Mouse (Mus musculus) 3T3-L1 (cell line): ENCODE measurements around the gene Gas6.
A peak's percentile ranks its signal among the peaks of the same experiment; 100 is the strongest.

Experiments used
- DNase-seq: peaks from one replicate; pipeline ENCODE4 v3.0.0-alpha.2; 2015; ENCODE audit warnings: low read depth, low spot score

Gas6 gene

DNA sequence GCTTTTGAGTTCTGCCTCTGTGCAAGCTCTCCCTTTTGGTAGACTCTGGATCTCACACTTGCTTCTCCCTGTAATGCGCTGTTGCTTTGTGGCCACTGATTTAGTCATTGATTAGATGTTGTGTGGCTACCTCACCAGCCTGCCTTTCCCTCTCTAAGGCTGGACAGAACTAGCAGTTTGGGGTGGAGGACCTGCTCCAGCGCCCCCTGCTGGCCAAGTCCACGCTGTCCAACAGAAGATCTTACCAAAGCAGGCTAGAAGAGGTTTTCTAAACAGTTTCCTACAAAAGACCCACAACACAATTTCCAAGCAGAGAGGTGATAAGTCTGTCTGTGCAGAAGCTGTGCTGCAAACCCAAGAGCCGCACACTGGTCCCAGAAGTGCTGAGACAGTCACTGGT, 32.4 kb downstream of the Gas6 start:
- DNase-seq = peak; percentile 74

DNA sequence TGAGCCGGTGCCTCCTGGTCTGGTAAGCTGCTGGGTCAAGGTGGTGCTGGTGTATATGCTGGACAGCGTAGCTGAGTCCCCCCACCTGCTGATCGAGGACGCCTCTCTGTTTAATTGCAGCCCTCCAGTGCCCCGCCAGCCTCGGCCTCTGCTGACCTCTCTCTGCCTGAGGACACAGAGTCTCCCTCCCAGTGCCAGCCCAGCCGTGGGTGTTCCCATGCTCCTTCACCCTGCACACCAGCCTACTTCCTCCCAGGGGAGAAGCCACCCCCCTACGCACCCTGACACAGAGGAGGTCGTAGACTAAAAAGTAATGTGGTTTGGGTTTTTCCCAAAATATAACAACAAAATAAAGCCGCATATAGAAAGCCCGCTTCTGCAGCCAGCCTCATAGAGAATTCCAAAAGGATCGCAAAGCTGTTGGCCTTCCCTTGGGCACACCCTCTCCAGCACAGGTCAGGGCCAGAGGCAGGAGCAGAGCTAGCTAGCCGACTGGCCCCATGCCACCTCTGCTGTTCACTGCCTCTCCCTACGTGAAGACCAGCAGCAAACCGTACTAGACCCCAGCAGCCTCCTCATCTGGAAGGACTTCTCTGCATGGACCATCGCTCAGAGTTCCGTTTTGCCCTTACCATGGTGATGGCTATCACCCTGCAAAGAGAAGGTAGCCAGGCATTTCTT, 33.1 kb downstream of the Gas6 start:
- no peak for DNase-seq

DNA sequence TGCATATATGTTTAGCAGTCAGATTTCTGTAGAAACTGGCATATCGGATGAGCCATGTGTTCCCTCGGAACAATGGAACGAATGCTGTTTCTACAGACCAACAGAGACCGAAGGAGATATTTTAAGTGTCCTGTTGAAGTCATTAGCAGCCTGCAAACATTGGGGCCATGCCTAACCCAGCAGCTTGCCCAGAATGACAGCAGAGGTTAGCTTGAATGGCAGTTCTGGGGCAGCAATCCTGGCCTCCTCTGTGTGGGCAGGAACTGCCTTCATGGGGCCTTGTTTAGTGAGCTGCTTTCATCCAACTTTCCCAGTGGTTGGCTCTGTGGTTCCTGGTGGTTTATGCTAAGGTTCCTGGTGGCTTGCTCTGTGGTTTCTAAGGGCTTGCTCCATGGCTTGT, 34.9 kb downstream of the Gas6 start:
- no peak for DNase-seq

DNA sequence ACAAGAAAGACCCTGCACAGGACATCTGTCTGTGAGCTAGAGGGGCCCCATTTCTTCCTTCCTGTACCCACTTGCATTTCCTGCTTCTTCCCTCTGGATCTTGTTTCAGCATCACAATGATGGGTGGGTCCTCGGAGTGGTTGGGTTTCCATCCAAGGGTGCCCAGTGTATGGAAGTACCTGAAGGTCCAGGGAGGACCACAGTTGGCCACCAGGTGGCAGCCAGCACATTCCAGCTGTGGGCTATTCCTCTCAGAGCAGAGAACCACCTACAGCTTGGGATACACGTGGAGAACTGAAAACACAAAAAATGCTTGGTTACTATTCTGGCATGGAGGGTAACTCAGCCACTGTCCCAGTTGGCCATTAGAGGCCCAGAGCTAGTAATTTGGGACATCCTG, 39.0 kb downstream of the Gas6 start:
- peak; percentile 86 for DNase-seq

DNA sequence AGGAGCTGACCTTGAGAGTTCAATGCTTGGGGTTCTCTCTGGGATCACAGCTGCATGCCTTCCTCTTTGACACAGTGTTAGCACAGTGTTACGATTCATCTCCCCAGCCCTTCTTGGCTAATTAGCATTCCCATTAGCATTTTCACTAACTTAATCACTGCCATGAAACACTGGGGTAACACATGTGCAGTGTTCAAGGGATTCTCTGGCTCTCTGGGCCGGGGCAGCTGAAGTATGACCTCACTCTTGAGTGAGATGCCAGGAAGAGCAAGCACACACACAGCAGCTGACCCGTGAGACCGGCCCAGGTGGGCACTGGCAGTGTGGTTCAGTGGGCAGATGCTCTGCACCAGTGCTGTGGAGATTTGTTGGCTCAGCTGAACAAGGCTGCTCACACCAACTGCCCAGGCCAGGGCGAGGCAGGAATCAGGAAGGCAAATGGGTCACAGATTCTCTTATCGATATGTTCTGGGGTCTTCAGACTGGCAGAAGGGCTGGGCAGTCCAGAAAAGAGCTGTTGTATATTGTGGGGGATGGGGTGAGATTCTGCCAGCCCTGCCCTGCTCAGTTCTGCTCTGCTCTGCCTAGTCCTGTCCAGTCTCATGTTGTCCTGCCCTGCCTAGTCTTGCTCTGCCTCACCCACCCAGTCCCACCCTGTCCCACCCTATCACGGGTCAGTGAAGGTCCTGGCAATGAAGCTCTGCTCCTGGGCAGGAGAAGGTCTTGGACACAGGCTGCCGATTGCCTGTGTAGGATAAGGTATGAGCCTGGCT, 39.8 kb downstream of the Gas6 start:
- DNase-seq = no peak

DNA sequence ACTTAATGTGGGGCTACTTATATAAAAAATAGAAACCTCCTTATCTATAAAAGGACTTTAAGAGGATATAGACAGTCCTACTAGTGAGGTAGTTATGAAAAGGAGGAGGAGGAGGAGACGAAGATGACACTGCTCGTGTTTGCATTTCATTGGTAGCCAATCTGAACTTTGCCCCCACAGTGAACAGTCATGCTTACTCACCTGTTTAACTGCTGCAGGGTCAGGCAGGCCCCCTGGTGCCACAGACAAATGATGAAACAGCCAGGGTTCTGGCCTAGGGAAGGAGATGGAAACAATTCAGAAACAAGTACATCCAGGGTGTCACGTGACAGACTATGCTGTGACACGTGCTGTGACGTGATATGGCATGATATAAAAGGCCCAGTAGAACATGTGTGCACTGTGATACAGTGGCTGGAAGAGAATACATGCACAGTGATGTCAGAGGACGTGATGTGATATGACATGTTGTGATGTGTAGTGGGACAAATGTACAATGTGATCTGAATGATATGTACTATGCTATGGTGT, 42.5 kb downstream of the Gas6 start:
- DNase-seq = peak; percentile 28

DNA sequence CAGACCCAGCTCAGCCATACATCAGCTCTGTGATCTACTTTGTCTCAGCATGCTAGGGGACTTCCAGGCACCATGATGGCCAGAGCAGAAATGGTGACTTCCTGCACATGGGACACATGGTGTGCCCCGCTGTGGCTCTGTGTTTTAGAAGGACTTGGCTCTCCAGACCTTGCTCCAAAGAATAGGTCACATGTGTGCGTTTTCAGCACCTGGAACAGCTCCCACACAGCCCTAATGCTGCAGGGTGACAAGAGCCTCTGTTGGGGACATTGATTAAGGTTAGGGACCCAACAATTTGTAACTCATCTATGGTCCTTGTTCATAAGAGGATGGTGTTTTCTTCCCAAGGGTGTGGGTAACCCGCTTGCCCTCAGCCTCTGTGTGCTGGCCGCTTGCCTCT, 46.1 kb downstream of the Gas6 start:
- peak; percentile 59 for DNase-seq

DNA sequence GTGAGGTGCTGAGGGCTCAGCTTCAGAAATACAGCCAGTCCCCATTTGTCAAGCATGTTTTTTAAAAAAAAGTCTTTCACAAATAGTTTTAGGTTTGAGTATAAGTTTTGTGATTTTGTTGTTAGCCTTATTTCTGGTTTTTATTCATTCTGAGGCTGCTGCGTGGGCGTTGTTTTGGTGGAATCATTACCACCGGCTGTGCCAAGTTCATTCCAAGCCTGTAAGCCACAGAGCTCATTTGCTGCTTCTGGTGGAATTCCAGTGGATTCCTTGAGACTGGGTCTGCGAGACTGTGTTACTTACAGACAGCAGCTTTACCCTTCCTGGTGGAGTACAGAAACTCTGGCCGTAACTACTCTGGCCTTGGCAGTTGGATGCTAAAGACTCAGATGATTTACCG, 47.8 kb downstream of the Gas6 start:
- DNase-seq = peak; percentile 12

DNA sequence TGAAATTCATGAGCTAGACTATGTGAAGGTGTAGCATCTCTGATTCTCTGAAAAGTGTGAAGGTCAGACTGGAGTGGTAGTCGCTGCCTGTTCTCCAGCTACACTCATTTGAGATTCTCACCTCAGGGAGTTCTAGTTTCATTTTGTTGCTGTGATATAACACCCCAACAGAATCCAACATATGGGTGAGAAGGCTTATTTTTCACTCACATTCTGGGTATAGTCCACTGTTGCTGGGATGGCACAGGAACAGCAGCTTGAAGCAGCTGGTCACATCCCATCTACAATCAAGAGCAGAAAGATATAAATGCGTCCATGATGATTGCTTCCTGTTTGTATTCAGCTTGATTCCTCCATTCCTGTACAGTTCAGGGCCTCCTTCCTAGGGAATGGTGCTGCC, 52.1 kb downstream of the Gas6 start:
- no peak for DNase-seq

DNA sequence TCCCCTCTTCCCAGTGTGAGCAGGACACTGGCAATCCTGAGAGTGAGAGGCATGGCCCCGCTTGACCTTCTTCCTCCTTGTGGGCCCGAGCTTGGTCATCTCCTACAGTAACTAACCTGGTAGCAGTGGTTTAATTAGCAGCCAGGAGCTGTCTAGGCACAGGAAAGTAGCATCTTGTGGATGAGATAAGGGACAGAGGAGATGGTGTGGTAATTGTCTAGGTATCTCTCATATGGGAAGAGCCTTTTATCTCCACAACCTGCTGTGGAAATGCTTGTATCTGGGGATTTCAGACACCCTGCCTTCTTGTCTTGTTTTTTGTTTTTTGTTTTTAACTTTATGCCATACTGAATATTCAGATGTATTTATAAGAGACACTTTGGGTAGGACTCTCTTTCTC, 56.8 kb downstream of the Gas6 start:
- DNase-seq = no peak

DNA sequence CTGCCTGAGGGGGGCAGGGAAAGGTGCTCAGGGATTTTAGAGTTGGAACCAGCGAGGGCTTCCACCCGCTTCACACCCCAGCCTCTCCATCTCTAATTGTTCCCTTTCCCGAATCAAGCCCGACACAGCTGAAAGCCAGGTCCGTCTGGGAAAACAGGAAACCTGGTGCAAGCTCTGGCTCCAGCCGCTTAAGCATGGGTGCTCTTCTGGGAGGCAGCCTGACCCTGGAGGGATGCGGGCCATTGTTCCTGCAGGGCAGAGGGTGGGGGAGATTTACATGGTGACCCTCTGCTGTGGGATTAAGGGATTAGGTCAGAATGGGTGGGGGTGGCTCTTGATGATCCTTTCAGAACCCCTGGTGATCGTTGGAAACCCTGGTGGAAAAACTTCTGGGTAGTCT, 58.2 kb downstream of the Gas6 start:
- DNase-seq = no peak

DNA sequence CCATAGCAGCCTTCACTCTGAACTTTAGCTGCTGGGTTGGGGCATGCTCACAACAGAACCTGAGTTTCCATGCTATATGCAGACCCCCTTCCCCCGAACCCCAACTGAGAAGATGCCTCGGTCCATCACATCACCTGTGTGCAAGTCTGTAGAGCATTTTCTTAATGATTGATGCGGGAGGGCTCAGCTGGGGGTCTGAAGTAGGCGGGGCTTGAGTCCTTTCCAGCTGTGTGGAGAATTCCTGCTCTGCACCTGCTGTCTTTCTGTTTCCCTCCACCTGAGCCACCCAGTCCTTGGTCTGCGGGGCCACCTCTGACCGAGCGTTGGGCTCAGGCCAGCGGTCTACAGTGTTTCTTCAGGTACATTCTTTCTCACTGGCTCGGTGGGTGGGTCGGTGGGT, 59.4 kb downstream of the Gas6 start, which contains the start of gene Tmem255b:
Gene Tmem255b, plus strand, starts transcription at position 301 of the 400 bp plus-strand sequence.
- no peak for DNase-seq

DNA sequence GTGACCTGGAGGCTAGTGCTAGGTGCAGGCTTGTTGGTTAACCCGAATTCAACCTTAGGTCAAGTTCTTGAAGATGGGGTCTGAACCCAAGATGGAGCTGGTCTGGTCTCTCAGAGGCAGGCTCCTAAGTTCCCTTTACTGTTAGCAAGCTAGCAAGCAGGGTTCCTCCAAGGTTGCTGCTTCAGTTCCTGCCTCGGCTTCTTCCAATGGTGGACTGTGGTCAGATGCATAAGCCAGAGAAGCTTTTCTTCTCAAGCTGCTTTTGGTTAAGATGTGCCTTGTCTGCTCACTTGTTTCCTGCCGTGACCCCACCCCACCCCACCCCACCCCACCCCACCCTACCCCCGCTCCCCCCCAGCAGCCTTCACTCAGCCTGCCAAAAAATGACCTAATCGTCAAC, 61.2 kb downstream of the Gas6 start:
- no peak for DNase-seq

DNA sequence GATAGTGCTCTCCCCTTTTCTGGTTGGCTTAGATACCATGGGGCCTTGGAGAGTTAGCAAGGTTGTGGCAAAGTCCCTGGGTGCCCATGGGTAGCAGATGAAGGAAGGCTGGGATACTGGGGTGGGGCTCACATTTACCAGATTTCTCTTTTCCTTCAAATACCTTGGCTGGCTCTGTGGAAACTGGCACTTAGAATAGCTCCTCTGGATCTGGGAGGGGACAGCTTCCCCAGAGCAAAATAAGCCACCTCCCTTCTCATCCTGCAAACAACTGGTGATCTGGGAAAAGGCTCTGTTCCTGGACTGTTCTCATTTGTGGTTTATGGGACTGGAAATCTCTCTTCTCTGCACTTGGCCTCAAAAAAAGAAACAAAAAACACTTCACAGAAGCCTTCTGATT, 63.4 kb downstream of the Gas6 start:
- DNase-seq = no peak

DNA sequence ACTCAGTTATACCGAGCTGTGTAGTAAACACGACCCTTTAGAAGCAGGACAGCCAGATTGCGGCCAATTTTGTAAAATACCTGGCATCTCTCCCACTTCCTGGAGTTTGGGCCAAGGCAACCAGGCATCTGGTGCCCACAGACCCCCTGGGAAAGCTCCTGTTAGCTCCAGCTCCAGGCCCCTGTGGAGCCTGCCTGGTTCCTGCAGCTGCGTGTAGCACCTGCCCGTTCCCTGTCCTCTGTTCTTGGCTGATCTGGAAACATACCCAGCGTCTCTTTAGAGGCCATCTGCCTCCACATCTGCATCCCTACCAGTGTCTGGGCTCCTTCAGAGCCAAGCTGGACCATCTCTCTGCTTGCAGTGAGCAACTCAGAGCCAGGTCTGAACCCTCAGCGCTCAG, 63.9 kb downstream of the Gas6 start:
- DNase-seq = no peak

DNA sequence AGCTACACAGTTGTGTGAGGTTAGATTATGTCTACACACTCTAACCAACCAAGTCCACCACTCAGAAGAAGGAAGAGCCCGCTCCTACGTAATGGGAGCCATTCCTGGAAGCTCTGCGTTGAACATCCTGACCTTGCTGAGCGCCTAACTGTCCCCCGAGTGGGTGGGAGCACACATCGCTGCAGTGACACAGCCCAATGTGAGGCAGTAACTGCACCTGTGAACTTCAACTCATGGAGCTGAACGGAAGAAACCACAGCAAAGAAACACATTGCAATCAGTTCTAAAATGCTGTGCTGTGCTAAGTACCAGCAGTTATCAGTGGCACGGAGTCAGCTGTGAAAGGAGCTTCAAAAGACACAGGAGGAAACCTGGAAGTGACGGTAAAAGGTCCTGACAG, 66.1 kb downstream of the Gas6 start:
- DNase-seq = no peak

DNA sequence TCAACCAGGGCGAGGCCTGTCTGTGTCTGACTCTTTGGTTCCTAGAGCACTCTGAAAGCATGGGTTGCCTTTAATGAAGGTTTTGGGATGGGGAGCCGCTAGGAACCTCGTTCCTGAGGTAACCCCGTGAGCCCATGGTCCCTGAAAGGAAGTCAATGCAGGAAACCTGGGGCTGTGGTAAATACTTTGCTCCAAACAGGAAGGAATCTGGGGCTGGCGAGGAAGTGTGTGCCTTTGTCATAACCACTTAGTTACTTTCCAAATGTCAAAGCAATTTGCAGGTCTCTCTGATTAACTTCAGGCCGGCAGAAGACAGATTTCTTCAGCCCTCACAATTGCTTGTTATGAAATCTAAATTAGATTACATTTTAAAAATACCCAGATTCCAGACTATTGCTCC, 66.9 kb downstream of the Gas6 start:
- DNase-seq = no peak

DNA sequence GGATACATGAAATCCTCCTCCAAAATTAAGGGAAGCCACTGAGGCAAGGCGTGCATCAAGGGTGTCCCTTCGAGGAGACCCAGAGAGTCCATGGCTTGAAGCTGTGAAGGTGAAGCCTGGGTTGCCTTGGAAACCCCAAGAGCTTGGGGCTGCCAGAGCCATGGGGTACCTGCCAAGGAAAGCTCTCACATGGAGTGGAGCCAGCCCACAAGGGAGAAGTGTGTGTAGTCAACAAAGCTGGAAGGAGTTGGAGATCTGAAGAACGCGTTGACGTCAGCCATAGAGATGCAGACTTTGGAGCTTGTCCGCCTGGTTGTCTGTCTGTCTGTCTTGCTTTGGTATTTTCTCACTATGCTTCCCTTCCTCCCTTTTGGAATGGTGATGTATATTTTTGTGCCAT, 73.3 kb downstream of the Gas6 start:
- no peak for DNase-seq

DNA sequence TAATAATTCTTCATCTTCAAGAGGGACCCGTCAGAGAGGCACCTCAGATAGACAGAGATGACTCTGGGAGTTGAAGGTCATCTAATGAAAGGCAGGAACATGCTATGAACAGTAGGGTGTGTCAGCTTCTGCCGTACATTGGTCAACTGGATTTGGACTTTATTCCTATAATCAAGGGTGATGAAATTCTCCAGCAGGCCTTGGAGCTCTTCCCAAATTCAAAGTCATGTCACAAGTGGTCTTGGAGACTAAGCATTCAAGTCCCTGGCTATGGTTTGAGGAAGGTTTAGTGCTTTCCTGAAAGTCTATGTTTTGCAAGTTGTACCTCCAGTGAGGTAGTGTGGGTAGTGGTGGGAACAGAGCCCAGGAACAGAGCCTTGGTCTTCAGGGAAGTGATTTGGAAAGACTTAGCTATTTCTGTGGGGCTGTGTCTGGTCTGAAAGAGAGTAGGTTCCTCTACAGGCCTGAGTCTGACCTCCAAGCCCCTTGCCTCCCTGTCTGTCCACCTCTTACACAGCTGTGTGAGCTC, 75.1 kb downstream of the Gas6 start:
- no peak for DNase-seq

DNA sequence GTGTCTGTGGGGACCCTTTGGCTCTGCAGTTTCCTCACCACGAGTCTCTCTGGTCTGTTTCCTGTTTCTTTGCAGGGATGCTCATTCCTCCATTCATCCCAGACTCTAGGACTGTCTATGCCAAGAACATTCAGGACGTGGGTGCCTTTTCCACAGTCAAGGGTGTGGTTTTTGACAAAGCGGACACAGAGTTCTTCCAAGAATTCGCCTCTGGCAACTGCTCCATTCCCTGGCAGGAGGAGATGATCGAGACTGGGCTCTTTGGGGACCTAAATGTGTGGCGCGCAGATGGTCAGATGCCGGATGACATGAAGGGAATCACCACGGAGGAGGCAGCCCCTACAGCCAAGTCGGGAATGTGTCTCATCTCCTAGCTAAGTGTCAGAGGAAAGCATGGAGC, 78.4 kb downstream of the Gas6 start:
- no peak for DNase-seq
